Mouse (Mus musculus): ENCODE measurements around the gene 4933434E20Rik.

GRCm38 (mm10) chr3:90101010-90101409, 49.6 kb downstream of the 4933434E20Rik start:
- TF ChIP-seq CTCF (IDR thresholded peaks at IDR 0.05; ENCODE audit: low read depth), result no peak
- no peak for TF ChIP-seq EP300 (IDR thresholded peaks at IDR 0.05; ENCODE audit: low read depth)

All from heart, postnatal 0 days (tissue).